Mouse (Mus musculus): ENCODE results near the gene Siah3.

DNA sequence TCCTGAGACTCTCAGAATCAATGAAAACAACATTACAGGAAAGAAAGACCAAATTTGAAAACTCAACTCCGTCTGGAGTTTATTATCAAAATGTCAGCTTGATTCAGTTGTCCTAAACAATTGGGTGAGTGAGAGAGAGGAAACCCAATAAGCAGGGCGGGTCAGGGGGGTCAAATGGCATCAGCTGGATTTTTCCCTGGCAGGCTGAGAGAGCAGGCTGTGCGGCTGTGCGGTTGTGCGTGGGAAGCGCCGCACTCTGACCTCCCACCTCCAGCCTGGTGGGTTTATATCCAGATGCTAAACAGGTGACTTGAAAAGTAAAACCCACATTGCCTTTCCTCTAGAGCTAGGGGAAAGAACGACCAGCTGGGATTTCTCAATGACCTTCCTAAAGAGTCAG is 85.9 kb downstream of the Siah3 start:
- TF ChIP-seq MYOG (IDR thresholded peaks at IDR 0.05; ENCODE audit: control insufficient read depth in 1 of 3, insufficient read depth in 1 of 3, insufficient read length in 2 of 3, low read depth in 2 of 3) (no peak), TCF12 (IDR thresholded peaks at IDR 0.05; ENCODE audit: insufficient read depth, poor library complexity, severe bottlenecking) (no peak), MYOD1 (IDR thresholded peaks at IDR 0.05; ENCODE audit: control insufficient read depth in 1 of 3, insufficient read length in 2 of 3, low read depth in 2 of 3) (no peak), POLR2A (IDR thresholded peaks at IDR 0.05; ENCODE audit: insufficient read length, low read depth) (no peak), REST (IDR thresholded peaks at IDR 0.05; ENCODE audit: insufficient read depth, insufficient read length) (no peak), POLR2AphosphoS2 (IDR thresholded peaks at IDR 0.05; ENCODE audit: insufficient read length, low read depth) (no peak), CEBPB (IDR thresholded peaks at IDR 0.05; ENCODE audit: insufficient read depth, poor library complexity, severe bottlenecking) (no peak), E2F4 (IDR thresholded peaks at IDR 0.05; ENCODE audit: insufficient read depth) (no peak), SRF (IDR thresholded peaks at IDR 0.05; ENCODE audit: control insufficient read depth, insufficient read length, low read depth) (no peak)

Measured in myocyte (in vitro differentiated cells).